Mouse (Mus musculus) gastrocnemius, postnatal 25 days (tissue): ENCODE measurements around the gene Rreb1. TPM values are rescaled to one million over a fixed set of nuclear protein-coding genes. Genes with fewer than 3 reads are reported as not detected.
A peak's percentile ranks its signal among the peaks of the same experiment; 100 is the strongest.

Experiments used
- DNase-seq: peaks from one replicate; pipeline ENCODE4 v3.0.0; 2022
- total RNA-seq, 2 experiments: library from RNA; stranded (reverse); gene quantifications; 1 replicate in 1 of 2; 2 replicates in 1 of 2; pipeline ENCODE4 v1.2.3; 2021

Gene Rreb1
- total RNA-seq, 2 experiments from 2014 or later: 23.5 to 24.0 TPM

DNA sequence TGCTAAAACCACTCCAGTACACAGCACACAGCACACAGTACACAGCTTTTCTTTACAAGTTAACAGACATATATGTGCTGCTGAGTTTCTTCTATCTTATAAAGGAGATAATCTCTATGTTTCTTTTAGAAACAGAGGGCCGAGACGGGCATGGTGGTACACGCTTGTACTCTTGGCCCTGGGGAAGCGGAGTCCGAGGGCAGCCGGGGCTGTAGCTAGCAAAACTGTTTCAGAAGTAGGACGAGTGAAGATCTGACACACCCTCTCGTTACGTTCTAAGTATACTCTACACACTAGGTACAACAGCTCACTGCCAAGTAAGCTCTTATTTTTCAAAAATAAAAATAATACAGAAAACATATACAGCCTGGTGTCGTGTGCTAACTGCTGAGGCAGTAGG, 202.1 kb downstream of the Rreb1 start:
- DNase-seq: no peak

DNA sequence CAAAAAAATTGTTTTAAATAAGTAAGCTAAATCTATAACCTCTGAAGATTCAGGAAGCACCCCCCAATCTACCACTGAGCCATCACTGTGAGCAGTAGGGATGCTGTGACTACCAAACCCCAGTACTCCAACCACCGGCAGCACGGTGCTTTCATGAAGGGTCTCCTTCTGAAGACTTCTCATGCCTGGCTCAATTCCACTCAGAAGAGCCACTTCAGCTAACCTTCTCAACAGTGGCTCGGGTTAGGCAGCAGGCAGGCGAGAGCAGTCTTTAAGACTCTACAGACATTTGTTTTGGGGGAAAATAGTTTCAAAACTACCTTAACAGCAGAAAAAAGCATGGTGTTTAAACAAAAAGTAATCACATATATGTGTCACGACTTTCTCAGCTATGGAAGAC, 202.9 kb downstream of the Rreb1 start:
- no peak for DNase-seq

GRCm38 (mm10) chr13:37986166-37986565, 208.0 kb downstream of the Rreb1 start:
- DNase-seq: no peak

DNA sequence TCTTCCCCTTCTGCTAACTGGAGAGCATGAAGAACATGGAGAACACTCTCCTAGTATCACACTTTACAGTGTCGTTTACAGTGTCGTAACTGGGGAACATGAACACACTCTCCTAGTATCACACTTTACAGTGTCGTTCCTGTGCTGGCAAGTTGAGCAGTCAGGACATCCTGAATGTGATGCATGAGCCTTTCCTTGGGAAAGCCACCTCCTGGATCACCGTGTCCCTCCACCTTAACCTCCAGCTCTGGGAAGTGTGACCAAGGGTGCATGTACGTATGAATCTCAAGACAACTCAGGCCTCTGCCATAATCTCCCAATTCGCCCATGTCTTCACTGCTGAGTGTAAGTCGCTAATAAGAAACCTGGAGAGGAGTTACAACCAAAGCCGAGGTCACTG, 211.5 kb downstream of the Rreb1 start:
- DNase-seq: no peak

GRCm38 (mm10) chr13:37992638-37993371, 214.6 kb downstream of the Rreb1 start:
- no peak for DNase-seq

- no peak for DNase-seq
These were observed 215.1 kb downstream of the Rreb1 start for GRCm38 (mm10) chr13:37993376-37993703.

DNA sequence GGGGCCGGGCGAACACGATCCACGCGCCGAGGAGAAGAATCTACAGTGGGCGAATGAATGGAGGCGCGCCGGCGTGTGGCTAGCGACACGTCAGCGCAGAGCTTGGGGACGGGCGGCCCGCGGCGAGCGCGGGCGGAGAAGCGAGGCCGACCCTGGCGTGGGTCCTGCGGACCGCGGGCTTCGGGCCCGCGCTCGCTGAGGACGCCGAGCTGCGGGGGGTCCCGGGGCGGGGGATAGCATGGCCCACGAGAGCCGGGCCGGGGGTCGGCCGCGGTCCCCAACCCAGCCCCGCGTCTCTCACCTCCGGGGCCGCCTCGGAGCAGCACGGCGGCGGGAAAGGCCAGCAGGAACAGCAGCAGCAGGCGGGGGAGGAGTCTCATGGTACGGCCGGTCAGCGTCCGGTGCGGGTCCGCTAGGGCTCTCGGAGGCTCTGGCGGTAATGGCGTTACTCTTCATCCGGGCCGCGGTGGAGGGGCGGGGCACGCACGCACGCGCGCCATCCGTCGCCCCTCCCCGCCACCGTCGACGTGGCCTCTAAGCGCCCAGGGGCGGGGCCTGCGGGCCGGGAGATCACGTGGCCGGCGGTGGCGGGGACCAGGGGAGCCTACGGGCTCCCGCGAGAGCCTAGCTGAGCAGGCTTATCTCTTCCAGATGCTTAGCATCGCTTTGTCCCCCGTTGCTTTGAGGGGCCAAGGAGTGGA, 215.7 kb downstream of the Rreb1 start, which contains the start of gene Ssr1:
TSS of gene Ssr1 (minus strand) at position 514 of the 701 bp plus-strand sequence.
- peak; percentile 96 for DNase-seq

- no peak for DNase-seq
These were observed 216.2 kb downstream of the Rreb1 start for GRCm38 (mm10) chr13:37994405-37994749.

GRCm38 (mm10) chr13:37999713-38000112, 221.5 kb downstream of the Rreb1 start:
- DNase-seq: no peak

Other genes starting within 250 kb of the Rreb1 start
- gene Ssr1, start 215.8 kb downstream of the Rreb1 start, total RNA-seq: 10 to 100 TPM; 55.6 to 68.6 TPM